Mouse (Mus musculus): ENCODE measurements around the gene Fnbp1. TPM values are rescaled to one million over a fixed set of nuclear protein-coding genes. Genes with fewer than 3 reads are reported as not detected.
A peak's percentile ranks its signal among the peaks of the same experiment; 100 is the strongest.

Gene Fnbp1
- polyA plus RNA-seq, 1 experiment from 2014 or later = 14.7 TPM

- 76% methylated on average over 13 of the region's 13 CpGs for WGBS
- Histone ChIP-seq H3K9me3 (no peaks in the 10 kb centered on the region), H3K27ac (peak overlapping the region; percentile 95), H3K4me3 (no peak overlapping the region), H3K27me3 (ENCODE audit: insufficient read depth, poor library complexity, severe bottlenecking) (no peaks in the 10 kb centered on the region), H3K4me1 (replicated peaks) (peaks cover 33% of the 10 kb centered on the region), H3K36me3 (peaks cover 8% of the 10 kb centered on the region; the same call in 1 of the 2 replicates)
- no peak for DNase-seq (ENCODE audit: low spot score)
These were observed 74.7 kb downstream of the Fnbp1 start for GRCm38 (mm10) chr2:31067059-31067595.

GRCm38 (mm10) chr2:31066019-31066789 is 75.6 kb downstream of the Fnbp1 start:
- DNase-seq (ENCODE audit: low spot score) = no peak
- no peak overlapping the region for H3K4me3 ChIP-seq
- H3K36me3 ChIP-seq = peaks cover 5% of the 10 kb centered on the region; the same call in 1 of the 2 replicates
- H3K4me1 ChIP-seq (replicated peaks) = peaks cover 34% of the 10 kb centered on the region
- no peaks in the 10 kb centered on the region for H3K9me3 ChIP-seq
- peak overlapping the region; percentile 95 for H3K27ac ChIP-seq
- H3K27me3 ChIP-seq (ENCODE audit: insufficient read depth, poor library complexity, severe bottlenecking) = no peaks in the 10 kb centered on the region
- 78% methylated on average over 11 of the region's 11 CpGs for WGBS

GRCm38 (mm10) chr2:31061868-31062628 is 79.8 kb downstream of the Fnbp1 start:
- H3K36me3 ChIP-seq = peaks cover 28% of the 10 kb centered on the region
- 0 out of 2 replicates have a peak overlapping the region, but pooled peaks have one; percentile 16 for H3K27ac ChIP-seq
- H3K4me1 ChIP-seq (replicated peaks) = peaks cover 15% of the 10 kb centered on the region
- no peak for DNase-seq (ENCODE audit: low spot score)
- H3K27me3 ChIP-seq (ENCODE audit: insufficient read depth, poor library complexity, severe bottlenecking) = no peaks in the 10 kb centered on the region
- no peaks in the 10 kb centered on the region for H3K9me3 ChIP-seq
- 91% methylated on average over 10 of the region's 10 CpGs for WGBS
- H3K4me3 ChIP-seq = no peak overlapping the region

- Histone ChIP-seq H3K27ac (0 out of 2 replicates have a peak overlapping the region, but pooled peaks have one; percentile 16), H3K36me3 (peaks cover 38% of the 10 kb centered on the region), H3K4me3 (no peak overlapping the region), H3K4me1 (replicated peaks) (peaks cover 11% of the 10 kb centered on the region), H3K9me3 (0 out of 2 replicates have a peak, but pooled peaks cover 4% of the 10 kb centered on the region), H3K27me3 (ENCODE audit: insufficient read depth, poor library complexity, severe bottlenecking) (no peaks in the 10 kb centered on the region)
- 82% methylated on average over 28 of the region's 28 CpGs for WGBS
- no peak for DNase-seq (ENCODE audit: low spot score)
These were observed 80.7 kb downstream of the Fnbp1 start for GRCm38 (mm10) chr2:31060787-31061730.

GRCm38 (mm10) chr2:31060271-31060670 is 81.5 kb downstream of the Fnbp1 start:
- no peak for DNase-seq (ENCODE audit: low spot score)
- Histone ChIP-seq H3K36me3 (peaks cover 46% of the 10 kb centered on the region), H3K9me3 (0 out of 2 replicates have a peak, but pooled peaks cover 5% of the 10 kb centered on the region), H3K4me3 (no peak overlapping the region), H3K27ac (no peak overlapping the region), H3K4me1 (replicated peaks) (peaks cover 11% of the 10 kb centered on the region), H3K27me3 (ENCODE audit: insufficient read depth, poor library complexity, severe bottlenecking) (no peaks in the 10 kb centered on the region)
- WGBS = 89% methylated on average over 1 of the region's 1 CpGs

- Histone ChIP-seq H3K4me1 (replicated peaks) (peaks cover 11% of the 10 kb centered on the region), H3K36me3 (peaks cover 58% of the 10 kb centered on the region), H3K4me3 (no peak overlapping the region), H3K27me3 (ENCODE audit: insufficient read depth, poor library complexity, severe bottlenecking) (no peaks in the 10 kb centered on the region), H3K9me3 (0 out of 2 replicates have a peak, but pooled peaks cover 5% of the 10 kb centered on the region), H3K27ac (no peak overlapping the region)
- no peak for DNase-seq (ENCODE audit: low spot score)
- 90% methylated on average over 4 of the region's 4 CpGs for WGBS
These were observed 83.4 kb downstream of the Fnbp1 start for GRCm38 (mm10) chr2:31058443-31058842.

- WGBS = 71% methylated on average over 6 of the region's 6 CpGs
- Histone ChIP-seq H3K4me1 (replicated peaks) (peaks cover 11% of the 10 kb centered on the region), H3K4me3 (no peak overlapping the region), H3K36me3 (peaks cover 66% of the 10 kb centered on the region), H3K9me3 (0 out of 2 replicates have a peak, but pooled peaks cover 5% of the 10 kb centered on the region), H3K27ac (no peak overlapping the region), H3K27me3 (ENCODE audit: insufficient read depth, poor library complexity, severe bottlenecking) (no peaks in the 10 kb centered on the region)
- no peak for DNase-seq (ENCODE audit: low spot score)
These were observed 84.1 kb downstream of the Fnbp1 start for GRCm38 (mm10) chr2:31057549-31058177.

- no peaks in the 10 kb centered on the region for H3K27me3 ChIP-seq (ENCODE audit: insufficient read depth, poor library complexity, severe bottlenecking)
- 95% methylated on average over 3 of the region's 3 CpGs for WGBS
- H3K9me3 ChIP-seq = 0 out of 2 replicates have a peak, but pooled peaks cover 5% of the 10 kb centered on the region
- no peak overlapping the region for H3K27ac ChIP-seq
- peaks cover 78% of the 10 kb centered on the region for H3K36me3 ChIP-seq
- DNase-seq (ENCODE audit: low spot score) = no peak
- peaks cover 8% of the 10 kb centered on the region for H3K4me1 ChIP-seq (replicated peaks)
- H3K4me3 ChIP-seq = no peak overlapping the region
These were observed 85.7 kb downstream of the Fnbp1 start for GRCm38 (mm10) chr2:31056070-31056469.

GRCm38 (mm10) chr2:31053851-31054340 is 87.9 kb downstream of the Fnbp1 start:
- Histone ChIP-seq H3K27ac (no peak overlapping the region), H3K9me3 (0 out of 2 replicates have a peak, but pooled peaks cover 5% of the 10 kb centered on the region), H3K4me3 (no peak overlapping the region), H3K36me3 (peaks cover 72% of the 10 kb centered on the region), H3K27me3 (ENCODE audit: insufficient read depth, poor library complexity, severe bottlenecking) (no peaks in the 10 kb centered on the region), H3K4me1 (replicated peaks) (peaks cover 4% of the 10 kb centered on the region)
- WGBS = 93% methylated on average over 11 of the region's 11 CpGs
- no peak for DNase-seq (ENCODE audit: low spot score)

GRCm38 (mm10) chr2:31053426-31053825 is 88.4 kb downstream of the Fnbp1 start:
- H3K36me3 ChIP-seq = peaks cover 69% of the 10 kb centered on the region
- H3K4me3 ChIP-seq = no peak overlapping the region
- no peak overlapping the region for H3K27ac ChIP-seq

GRCm38 (mm10) chr2:31052441-31052840 is 89.4 kb downstream of the Fnbp1 start:
- WGBS = 90% methylated on average over 10 of the region's 10 CpGs
- no peaks in the 10 kb centered on the region for H3K27me3 ChIP-seq (ENCODE audit: insufficient read depth, poor library complexity, severe bottlenecking)
- H3K9me3 ChIP-seq = 0 out of 2 replicates have a peak, but pooled peaks cover 5% of the 10 kb centered on the region
- H3K36me3 ChIP-seq = peaks cover 61% of the 10 kb centered on the region
- no peak for DNase-seq (ENCODE audit: low spot score)
- H3K27ac ChIP-seq = no peak overlapping the region
- H3K4me1 ChIP-seq (replicated peaks) = no peaks in the 10 kb centered on the region
- H3K4me3 ChIP-seq = no peak overlapping the region

More at GRCm38 (mm10) chr2:31053426-31053825, 88.4 kb downstream of the Fnbp1 start:
- Histone ChIP-seq H3K27me3 (ENCODE audit: insufficient read depth, poor library complexity, severe bottlenecking) (no peaks in the 10 kb centered on the region), H3K4me1 (replicated peaks) (peaks cover 4% of the 10 kb centered on the region), H3K9me3 (0 out of 2 replicates have a peak, but pooled peaks cover 5% of the 10 kb centered on the region)
- no peak for DNase-seq (ENCODE audit: low spot score)
- 92% methylated on average over 13 of the region's 13 CpGs for WGBS

Measured in hindbrain, embryonic 10.5 days (tissue).